Mouse (Mus musculus) liver, embryonic 14.5 days (tissue): ENCODE measurements around the gene Sf3b1.

ENCODE experiments used
- CTCF ChIP-seq: IDR thresholded peaks from 2 replicates; pipeline ENCODE4 v1.5.1; 2016; ENCODE audit warnings: antibody characterized with exemption, low read depth, control low read depth
- EP300 ChIP-seq: IDR thresholded peaks from 2 replicates; pipeline ENCODE4 v1.6.1; 2016; ENCODE audit warnings: antibody characterized with exemption, low read depth

DNA sequence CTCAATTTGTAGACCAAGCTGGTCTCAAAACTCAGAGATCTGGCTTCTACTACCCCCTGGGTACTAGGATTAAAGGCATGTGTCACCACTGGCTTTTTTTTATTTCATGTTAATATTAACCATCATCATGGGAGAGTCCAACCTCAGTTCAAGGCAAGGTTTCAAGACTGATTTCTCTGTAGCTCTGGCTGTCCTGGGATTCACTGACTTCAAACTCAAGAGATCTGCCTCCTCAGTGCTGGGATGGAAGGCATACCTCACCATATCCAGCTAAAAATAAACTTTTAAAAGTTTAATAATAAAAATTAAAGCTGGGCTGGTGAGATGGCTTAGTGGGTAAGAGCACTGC is 49.1 kb upstream of the Sf3b1 start:
- TF ChIP-seq EP300 (no peak), CTCF (no peak)
